31 mouse cellular contexts compared by ENCODE assay signal in genomic region chr2:164210892-164211291, GRCm38 (mm10). TPM values are rescaled to one million over a fixed set of nuclear protein-coding genes. Genes with fewer than 3 reads are reported as not detected.
DNase-seq lines count a peak whose midpoint lies in the region; ATAC-seq lines count a peak whose summit lies in the region.
"Had no signal": no experiment of that assay in that cellular context is flagged by ENCODE, and none has a peak within 500 bp of the region (broad histone marks: within the 10 kb centered on the region; RNA-seq: fewer than 3 reads in every experiment).

No protein-coding gene starts in this region.

- ATAC-seq in CD4-positive, CD25-positive, alpha-beta regulatory T cell, adult 4 months = peak; percentile 81
- peak; percentile 52 for ATAC-seq in activated CD4-positive, CD25-positive, alpha-beta regulatory T cell, adult 4 months
- ATAC-seq in inflammation-experienced regulatory T-cells, adult 6 months = peak; percentile 68
- ATAC-seq: forebrain, embryonic 14.5 days; forebrain, embryonic 16.5 days; Patski had no signal

- DNase-seq in CD4-positive helper T cell, adult 2 months (ENCODE audit: low read depth, low spot score) = peak; percentile 34
- no peak for DNase-seq in yolk sac, embryonic 10.5 days (ENCODE audit: low spot score)
- no peak for DNase-seq in spleen, postnatal 4 days (ENCODE audit: low spot score in 2 of 2)
- no peak for DNase-seq in right cerebral cortex, adult 18-20 months
- DNase-seq in spleen, postnatal 14 days (ENCODE audit: low spot score in 2 of 2) = no peak
- DNase-seq: adrenal gland, adult 2 months; adrenal gland, postnatal 10 days; adrenal gland, postnatal 25 days; B cell, adult 2 months; cerebellum, adult 11 months; cerebellum, adult 18-20 months; cerebellum, adult 8-10 months; cerebellum, adult 9-11 months; cerebellum, postnatal 14 days; cerebellum, postnatal 36 days; embryo, embryonic 11 days had no signal

RNA-seq across cellular contexts. Expression of gene Wfdc15b, which starts 10.6 kb away (rescaled TPM):
- polyA plus RNA-seq in CD4-positive, CD25-positive, alpha-beta regulatory T cell, adult 4 months (2017; shearing (Covaris generic)) = not detected
- polyA plus RNA-seq in activated CD4-positive, CD25-positive, alpha-beta regulatory T cell, adult 4 months (2017; shearing (Covaris generic)) = not detected
- not detected for polyA plus RNA-seq in inflammation-experienced regulatory T-cells, adult 6 months (2017; shearing (Covaris generic))
- polyA plus RNA-seq: adrenal gland, adult 2 months; brain, embryonic 14.5 days; embryonic facial prominence, embryonic 11.5 days; embryonic facial prominence, embryonic 13.5 days; embryonic facial prominence, embryonic 15.5 days; erythroblast, embryonic 14.5 days; forebrain, embryonic 10.5 days; forebrain, embryonic 12.5 days; forebrain, embryonic 14.5 days; forebrain, embryonic 16.5 days; frontal cortex, adult 2 months; G1E; Patski had no signal

RNA-seq across cellular contexts. Expression of gene Wfdc15a, which starts 11.0 kb away (rescaled TPM):
- polyA plus RNA-seq in CD4-positive, CD25-positive, alpha-beta regulatory T cell, adult 4 months (2017; shearing (Covaris generic)) = not detected
- polyA plus RNA-seq in activated CD4-positive, CD25-positive, alpha-beta regulatory T cell, adult 4 months (2017; shearing (Covaris generic)) = not detected
- polyA plus RNA-seq in inflammation-experienced regulatory T-cells, adult 6 months (2017; shearing (Covaris generic)) = not detected
- polyA plus RNA-seq: adrenal gland, adult 2 months; brain, embryonic 14.5 days; embryonic facial prominence, embryonic 11.5 days; embryonic facial prominence, embryonic 13.5 days; embryonic facial prominence, embryonic 15.5 days; erythroblast, embryonic 14.5 days; forebrain, embryonic 10.5 days; forebrain, embryonic 12.5 days; forebrain, embryonic 14.5 days; forebrain, embryonic 16.5 days; frontal cortex, adult 2 months; G1E; Patski had no signal

RNA-seq across cellular contexts. Expression of gene Wfdc12, which starts 20.5 kb away (rescaled TPM):
- polyA plus RNA-seq in CD4-positive, CD25-positive, alpha-beta regulatory T cell, adult 4 months (2017; shearing (Covaris generic)) = not detected
- polyA plus RNA-seq in activated CD4-positive, CD25-positive, alpha-beta regulatory T cell, adult 4 months (2017; shearing (Covaris generic)) = not detected
- polyA plus RNA-seq in inflammation-experienced regulatory T-cells, adult 6 months (2017; shearing (Covaris generic)) = not detected
- polyA plus RNA-seq: brain, embryonic 14.5 days; embryonic facial prominence, embryonic 11.5 days; embryonic facial prominence, embryonic 13.5 days; embryonic facial prominence, embryonic 15.5 days; erythroblast, embryonic 14.5 days; forebrain, embryonic 10.5 days; forebrain, embryonic 12.5 days; forebrain, embryonic 14.5 days; forebrain, embryonic 16.5 days; frontal cortex, adult 2 months; G1E; Patski had no signal

RNA-seq across cellular contexts. Expression of gene Svs2, which starts 27.4 kb away (rescaled TPM):
- not detected for polyA plus RNA-seq in CD4-positive, CD25-positive, alpha-beta regulatory T cell, adult 4 months (2017; shearing (Covaris generic))
- polyA plus RNA-seq in activated CD4-positive, CD25-positive, alpha-beta regulatory T cell, adult 4 months (2017; shearing (Covaris generic)) = not detected
- polyA plus RNA-seq in inflammation-experienced regulatory T-cells, adult 6 months (2017; shearing (Covaris generic)) = not detected
- polyA plus RNA-seq: adrenal gland, adult 2 months; brain, embryonic 14.5 days; embryonic facial prominence, embryonic 11.5 days; embryonic facial prominence, embryonic 13.5 days; embryonic facial prominence, embryonic 15.5 days; erythroblast, embryonic 14.5 days; forebrain, embryonic 10.5 days; forebrain, embryonic 12.5 days; forebrain, embryonic 14.5 days; forebrain, embryonic 16.5 days; frontal cortex, adult 2 months; G1E; Patski had no signal

RNA-seq across cellular contexts. Expression of gene Wfdc5, which starts 28.4 kb away (rescaled TPM):
- not detected for polyA plus RNA-seq in CD4-positive, CD25-positive, alpha-beta regulatory T cell, adult 4 months (2017; shearing (Covaris generic))
- not detected for polyA plus RNA-seq in activated CD4-positive, CD25-positive, alpha-beta regulatory T cell, adult 4 months (2017; shearing (Covaris generic))
- not detected for polyA plus RNA-seq in inflammation-experienced regulatory T-cells, adult 6 months (2017; shearing (Covaris generic))
- polyA plus RNA-seq: adrenal gland, adult 2 months; brain, embryonic 14.5 days; embryonic facial prominence, embryonic 11.5 days; embryonic facial prominence, embryonic 13.5 days; erythroblast, embryonic 14.5 days; forebrain, embryonic 10.5 days; forebrain, embryonic 12.5 days; forebrain, embryonic 14.5 days; forebrain, embryonic 16.5 days; frontal cortex, adult 2 months; G1E had no signal
